Mouse (Mus musculus): ENCODE measurements around the gene Zc2hc1c. TPM values are rescaled to one million over a fixed set of nuclear protein-coding genes. Genes with fewer than 3 reads are reported as not detected.

The Zc2hc1c gene
- total and polyA plus RNA-seq, 2 experiments from 2014 or later = 1.7 to 1.8 TPM

DNA sequence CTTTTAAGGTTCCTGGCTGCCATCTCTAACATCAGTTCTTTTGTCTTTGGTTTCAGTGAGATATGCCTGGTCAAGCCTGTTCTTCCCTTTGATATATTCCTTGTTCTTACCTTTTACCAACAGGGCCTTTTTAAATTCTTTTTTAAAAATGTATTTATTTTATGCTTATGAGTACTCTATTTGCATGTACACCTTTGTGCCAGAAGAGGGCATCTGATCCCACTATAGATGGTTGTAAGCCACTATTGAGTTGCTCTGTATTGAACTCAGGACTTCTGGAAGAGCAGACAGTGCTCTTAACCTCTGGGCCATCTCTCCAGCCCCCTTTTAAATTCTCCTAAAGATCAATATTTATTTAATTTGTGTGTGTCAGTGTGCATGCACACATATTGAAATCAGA is 4.5 kb downstream of the Zc2hc1c start:
- no peak overlapping the region for H3K4me2 ChIP-seq (ENCODE audit: low read depth, low read length, poor library complexity, severe bottlenecking)
- no peaks in the 10 kb centered on the region for H3K27me3 ChIP-seq (ENCODE audit: insufficient read depth, low read length)
- no peaks in the 10 kb centered on the region for H3K36me3 ChIP-seq (ENCODE audit: insufficient read depth, low read length)
- H3K27ac ChIP-seq (ENCODE audit: low read depth, low read length) = no peak overlapping the region
- ATAC-seq (ENCODE audit: low FRiP score) = no peak
- TF ChIP-seq CTCF (IDR thresholded peaks at IDR 0.05) = no peak
- peaks cover 6% of the 10 kb centered on the region; the same call in 1 of the 2 replicates for H3K9me3 ChIP-seq (ENCODE audit: low read length)
- H3K4me1 ChIP-seq (ENCODE audit: insufficient read depth, low read length) = peaks cover 3% of the 10 kb centered on the region; the same call in 1 of the 2 replicates
- H3K4me3 ChIP-seq (ENCODE audit: low read depth, low read length) = no peak overlapping the region
- DNase-seq (ENCODE audit: low spot score) = no peak
- no peak overlapping the region for H3K9ac ChIP-seq (replicated peaks; ENCODE audit: low read length, poor library complexity, severe bottlenecking)

- Histone ChIP-seq H3K27ac (ENCODE audit: low read depth, low read length) (no peak overlapping the region), H3K36me3 (ENCODE audit: insufficient read depth, low read length) (no peaks in the 10 kb centered on the region), H3K9me3 (ENCODE audit: low read length) (peaks cover 6% of the 10 kb centered on the region; the same call in 1 of the 2 replicates), H3K4me2 (ENCODE audit: low read depth, low read length, poor library complexity, severe bottlenecking) (no peak overlapping the region), H3K4me3 (ENCODE audit: low read depth, low read length) (no peak overlapping the region), H3K9ac (replicated peaks; ENCODE audit: low read length, poor library complexity, severe bottlenecking) (no peak overlapping the region), H3K4me1 (ENCODE audit: insufficient read depth, low read length) (no peaks in the 10 kb centered on the region), H3K27me3 (ENCODE audit: insufficient read depth, low read length) (no peaks in the 10 kb centered on the region)
- no peak for ATAC-seq (ENCODE audit: low FRiP score)
- WGBS = 85% methylated on average over 2 of the region's 2 CpGs
- no peak for TF ChIP-seq CTCF (IDR thresholded peaks at IDR 0.05)
- no peak for DNase-seq (ENCODE audit: low spot score)
Measured at GRCm38 (mm10) chr12:85295506-85295905, 7.1 kb downstream of the Zc2hc1c start.

GRCm38 (mm10) chr12:85296915-85297314 is 8.5 kb downstream of the Zc2hc1c start:
- DNase-seq (ENCODE audit: low spot score) (no peak), ATAC-seq (ENCODE audit: low FRiP score) (no peak)
- WGBS = 73% methylated on average over 5 of the region's 5 CpGs
- H3K36me3 ChIP-seq (ENCODE audit: insufficient read depth, low read length) = peaks cover 13% of the 10 kb centered on the region
- no peak overlapping the region for H3K4me2 ChIP-seq (ENCODE audit: low read depth, low read length, poor library complexity, severe bottlenecking)
- H3K9me3 ChIP-seq (ENCODE audit: low read length) = peaks cover 6% of the 10 kb centered on the region; the same call in 1 of the 2 replicates
- TF ChIP-seq CTCF (IDR thresholded peaks at IDR 0.05) = no peak
- no peak overlapping the region for H3K27ac ChIP-seq (ENCODE audit: low read depth, low read length)
- no peak overlapping the region for H3K9ac ChIP-seq (replicated peaks; ENCODE audit: low read length, poor library complexity, severe bottlenecking)
- H3K4me1 ChIP-seq (ENCODE audit: insufficient read depth, low read length) = no peaks in the 10 kb centered on the region
- H3K4me3 ChIP-seq (ENCODE audit: low read depth, low read length) = no peak overlapping the region
- no peaks in the 10 kb centered on the region for H3K27me3 ChIP-seq (ENCODE audit: insufficient read depth, low read length)

- 72% methylated on average over 10 of the region's 10 CpGs for WGBS
- ATAC-seq (ENCODE audit: low FRiP score) = no peak
- Histone ChIP-seq H3K4me3 (ENCODE audit: low read depth, low read length) (no peak overlapping the region), H3K9ac (replicated peaks; ENCODE audit: low read length, poor library complexity, severe bottlenecking) (no peak overlapping the region), H3K4me1 (ENCODE audit: insufficient read depth, low read length) (no peaks in the 10 kb centered on the region), H3K9me3 (ENCODE audit: low read length) (peaks cover 6% of the 10 kb centered on the region; the same call in 1 of the 2 replicates), H3K4me2 (ENCODE audit: low read depth, low read length, poor library complexity, severe bottlenecking) (no peak overlapping the region), H3K27me3 (ENCODE audit: insufficient read depth, low read length) (no peaks in the 10 kb centered on the region), H3K36me3 (ENCODE audit: insufficient read depth, low read length) (peaks cover 14% of the 10 kb centered on the region), H3K27ac (ENCODE audit: low read depth, low read length) (no peak overlapping the region)
- no peak for DNase-seq (ENCODE audit: low spot score)
- TF ChIP-seq CTCF (IDR thresholded peaks at IDR 0.05) = no peak
Measured at GRCm38 (mm10) chr12:85297345-85297997, 9.1 kb downstream of the Zc2hc1c start.

DNA sequence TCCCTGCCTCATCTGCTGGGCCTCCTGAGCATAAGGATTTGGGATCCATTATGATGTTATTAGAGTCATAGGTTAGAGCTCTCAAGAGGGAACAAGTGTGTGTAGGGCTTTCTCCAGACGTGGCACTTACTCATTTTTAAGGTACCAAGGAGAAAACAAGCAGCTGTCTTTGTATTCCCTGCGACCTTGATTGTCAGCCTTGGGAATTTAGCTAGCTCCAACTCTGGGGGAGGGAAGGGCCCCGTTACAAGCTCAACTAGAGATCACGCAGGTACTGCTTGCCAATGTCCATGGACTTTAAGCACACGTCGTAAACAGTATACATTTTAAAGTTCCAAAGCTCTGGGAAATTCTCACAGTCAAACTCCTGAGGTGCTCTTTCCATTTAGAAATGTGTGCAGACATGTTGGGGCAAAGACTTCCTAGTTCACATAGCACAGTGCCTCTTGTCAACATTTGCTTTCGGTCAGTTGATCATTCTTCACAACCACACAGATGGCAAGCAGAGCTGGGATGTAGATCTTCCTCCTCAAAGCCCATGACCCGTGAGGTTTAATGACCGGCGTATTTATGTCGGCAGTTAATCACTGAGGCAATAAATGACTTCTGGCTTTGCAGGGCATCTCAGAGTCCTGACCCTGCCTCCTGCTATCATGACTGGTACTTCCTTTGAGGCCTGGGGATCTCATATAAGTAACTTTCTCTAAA is 9.9 kb downstream of the Zc2hc1c start:
- Histone ChIP-seq H3K4me2 (ENCODE audit: low read depth, low read length, poor library complexity, severe bottlenecking) (no peak overlapping the region), H3K9me3 (ENCODE audit: low read length) (peaks cover 6% of the 10 kb centered on the region; the same call in 1 of the 2 replicates), H3K4me1 (ENCODE audit: insufficient read depth, low read length) (no peaks in the 10 kb centered on the region), H3K27ac (ENCODE audit: low read depth, low read length) (no peak overlapping the region), H3K27me3 (ENCODE audit: insufficient read depth, low read length) (no peaks in the 10 kb centered on the region), H3K36me3 (ENCODE audit: insufficient read depth, low read length) (peaks cover 16% of the 10 kb centered on the region), H3K9ac (replicated peaks; ENCODE audit: low read length, poor library complexity, severe bottlenecking) (no peak overlapping the region), H3K4me3 (ENCODE audit: low read depth, low read length) (no peak overlapping the region)
- WGBS = 86% methylated on average over 11 of the region's 11 CpGs
- TF ChIP-seq CTCF (IDR thresholded peaks at IDR 0.05) = no peak
- DNase-seq (ENCODE audit: low spot score) = no peak
- no peak for ATAC-seq (ENCODE audit: low FRiP score)

GRCm38 (mm10) chr12:85298835-85299180 is 10.4 kb downstream of the Zc2hc1c start:
- Histone ChIP-seq H3K4me2 (ENCODE audit: low read depth, low read length, poor library complexity, severe bottlenecking) (no peak overlapping the region), H3K4me1 (ENCODE audit: insufficient read depth, low read length) (no peaks in the 10 kb centered on the region), H3K27me3 (ENCODE audit: insufficient read depth, low read length) (no peaks in the 10 kb centered on the region), H3K9me3 (ENCODE audit: low read length) (peaks cover 6% of the 10 kb centered on the region; the same call in 1 of the 2 replicates), H3K36me3 (ENCODE audit: insufficient read depth, low read length) (peaks cover 19% of the 10 kb centered on the region), H3K9ac (replicated peaks; ENCODE audit: low read length, poor library complexity, severe bottlenecking) (no peak overlapping the region), H3K4me3 (ENCODE audit: low read depth, low read length) (no peak overlapping the region), H3K27ac (ENCODE audit: low read depth, low read length) (no peak overlapping the region)
- DNase-seq (ENCODE audit: low spot score) = no peak
- no peak for ATAC-seq (ENCODE audit: low FRiP score)
- no peak for TF ChIP-seq CTCF (IDR thresholded peaks at IDR 0.05)
- WGBS = 88% methylated on average over 1 of the region's 1 CpGs

Measured in midbrain, postnatal 0 days (tissue).